Mouse (Mus musculus): ENCODE measurements around the gene Fam214a.

Gene Fam214a

GRCm38 (mm10) chr9:74952106-74952505 is 578 bp upstream of the Fam214a start:
- no peak for DNase-seq

GRCm38 (mm10) chr9:74953265-74953958 is 728 bp downstream of the Fam214a start:
- no peak for DNase-seq

GRCm38 (mm10) chr9:74953959-74954279 is 1.2 kb downstream of the Fam214a start:
- no peak for DNase-seq

- DNase-seq, result no peak
These were observed 1.7 kb downstream of the Fam214a start for GRCm38 (mm10) chr9:74954387-74954786.

GRCm38 (mm10) chr9:74960630-74961029 is 7.9 kb downstream of the Fam214a start:
- no peak for DNase-seq

- DNase-seq, result no peak
These were observed 8.4 kb downstream of the Fam214a start for GRCm38 (mm10) chr9:74961073-74961575.

GRCm38 (mm10) chr9:74963953-74964352 is 11.3 kb downstream of the Fam214a start:
- no peak for DNase-seq

GRCm38 (mm10) chr9:74964866-74965384 is 12.2 kb downstream of the Fam214a start:
- DNase-seq, result no peak

GRCm38 (mm10) chr9:74966200-74966599 is 13.5 kb downstream of the Fam214a start:
- no peak for DNase-seq

- DNase-seq, result no peak
These were observed 16.2 kb downstream of the Fam214a start for GRCm38 (mm10) chr9:74968647-74969428.

- DNase-seq, result no peak
These were observed 17.9 kb downstream of the Fam214a start for GRCm38 (mm10) chr9:74970591-74970990.

GRCm38 (mm10) chr9:74971191-74971976 is 18.7 kb downstream of the Fam214a start:
- no peak for DNase-seq

GRCm38 (mm10) chr9:74972736-74973135 is 20.1 kb downstream of the Fam214a start:
- DNase-seq, result no peak

- no peak for DNase-seq
These were observed 20.5 kb downstream of the Fam214a start for GRCm38 (mm10) chr9:74973154-74973553.

- DNase-seq, result peak; percentile 27
These were observed 22.1 kb downstream of the Fam214a start for GRCm38 (mm10) chr9:74974758-74975157.

GRCm38 (mm10) chr9:74975416-74975815 is 22.7 kb downstream of the Fam214a start:
- DNase-seq, result no peak

GRCm38 (mm10) chr9:74975911-74976563 is 23.4 kb downstream of the Fam214a start:
- peak; percentile 90 for DNase-seq

GRCm38 (mm10) chr9:74977251-74977650 is 24.6 kb downstream of the Fam214a start:
- DNase-seq, result no peak

GRCm38 (mm10) chr9:74977962-74978361 is 25.3 kb downstream of the Fam214a start:
- no peak for DNase-seq

- no peak for DNase-seq
These were observed 26.2 kb downstream of the Fam214a start for GRCm38 (mm10) chr9:74978868-74979267.

GRCm38 (mm10) chr9:74979371-74979770 is 26.7 kb downstream of the Fam214a start:
- DNase-seq, result no peak

GRCm38 (mm10) chr9:74979866-74980265 is 27.2 kb downstream of the Fam214a start:
- no peak for DNase-seq

GRCm38 (mm10) chr9:74981663-74982111 is 29.0 kb downstream of the Fam214a start:
- no peak for DNase-seq

Data from right cerebral cortex, postnatal 25 days (tissue).